Mouse (Mus musculus): ENCODE results near the gene Slc8a3. TPM values are rescaled to one million over a fixed set of nuclear protein-coding genes. Genes with fewer than 3 reads are reported as not detected.

Slc8a3 gene
- total and polyA plus RNA-seq, 3 experiments = 0.11 TPM; not detected in 2

DNA sequence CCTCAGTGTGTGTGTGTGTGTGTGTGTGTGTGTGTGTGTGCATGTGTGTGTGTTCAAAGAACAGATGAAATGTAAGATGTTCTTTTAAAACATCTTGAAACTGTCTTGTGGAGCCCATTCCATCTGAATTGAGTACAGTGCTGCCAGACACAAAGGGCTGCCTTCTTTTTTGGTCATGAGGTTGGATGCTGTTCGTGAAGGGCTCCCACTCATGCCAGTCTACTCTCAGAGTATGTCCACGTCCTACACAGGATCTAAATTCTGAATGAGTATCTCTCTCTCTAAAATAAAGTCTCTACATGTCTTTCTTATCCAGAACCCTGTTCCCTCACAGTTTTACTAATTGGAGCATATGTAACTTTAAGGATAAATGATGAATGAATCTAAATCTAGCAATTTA, 124.4 kb downstream of the Slc8a3 start:
- Histone ChIP-seq H3K79me2 (replicated peaks; ENCODE audit: control insufficient read depth, extremely low read depth, insufficient read depth, poor library complexity, severe bottlenecking) (no peaks in the 10 kb centered on the region), H3K4me1 (ENCODE audit: control insufficient read depth in 1 of 2, insufficient read depth in 2 of 2) (no peaks in the 10 kb centered on the region), H3K9ac (ENCODE audit: insufficient read depth, low read depth) (no peak overlapping the region), H3K36me3 (replicated peaks in 1 of 2; ENCODE audit: control insufficient read depth in 1 of 2, insufficient read depth in 1 of 2, low read length in 1 of 2) (no peaks in the 10 kb centered on the region), H3K27ac (ENCODE audit: insufficient read depth, low read depth) (no peak overlapping the region), H3K4me2 (ENCODE audit: insufficient read depth, low read depth, poor library complexity, severe bottlenecking) (no peak overlapping the region), H3K27me3 (replicated peaks) (peaks cover 81% of the 10 kb centered on the region), H3K4me3 (replicated peaks in 1 of 3; ENCODE audit: low read depth in 2 of 3, low read length in 2 of 3, poor library complexity in 1 of 3) (no peak overlapping the region), H3K9me3 (replicated peaks; ENCODE audit: low read length) (no peaks in the 10 kb centered on the region)
- no peak for TF ChIP-seq MAX (IDR thresholded peaks at IDR 0.05; ENCODE audit: low read length)
- no peak for TF ChIP-seq E2F4 (IDR thresholded peaks at IDR 0.05; ENCODE audit: insufficient replicate concordance, low read depth, low read length)
- TF ChIP-seq NELFE (IDR thresholded peaks at IDR 0.05; ENCODE audit: low read depth, low read length) = no peak
- TF ChIP-seq SIN3A (IDR thresholded peaks at IDR 0.05; ENCODE audit: low read length) = no peak
- TF ChIP-seq JUN (IDR thresholded peaks at IDR 0.05; ENCODE audit: insufficient read depth, low read depth, low read length) = no peak
- TF ChIP-seq SMC3 (IDR thresholded peaks at IDR 0.05; ENCODE audit: low read depth, low read length) = no peak
- TF ChIP-seq IRF4 (IDR thresholded peaks at IDR 0.05; ENCODE audit: low read depth, low read length) = no peak
- TF ChIP-seq CHD1 (IDR thresholded peaks at IDR 0.05; ENCODE audit: low read depth, low read length) = no peak
- dilution Hi-C loops (cut with MboI; ENCODE audit: extremely low pct_ligation_motif_present, extremely low pct_unique_long_range_greater_than_20kb, low sequenced_read_pairs) = no loop called here
- no peak for DNase-seq (ENCODE audit: extremely low read depth)
- in situ Hi-C loops (cut with MboI; ENCODE audit: low pct_ligation_motif_present, low pct_unique_long_range_greater_than_20kb, low sequenced_read_pairs) = no loop called here

- no peak overlapping the region for H3K4me3 ChIP-seq (replicated peaks in 1 of 3; ENCODE audit: low read depth in 2 of 3, low read length in 2 of 3, poor library complexity in 1 of 3)
- no peaks in the 10 kb centered on the region for H3K79me2 ChIP-seq (replicated peaks; ENCODE audit: control insufficient read depth, extremely low read depth, insufficient read depth, poor library complexity, severe bottlenecking)
- in situ Hi-C loops (cut with MboI; ENCODE audit: low pct_ligation_motif_present, low pct_unique_long_range_greater_than_20kb, low sequenced_read_pairs) = no loop called here
- H3K27me3 ChIP-seq (replicated peaks) = peaks cover 75% of the 10 kb centered on the region
- DNase-seq (ENCODE audit: extremely low read depth) = peak; percentile 33
- no peaks in the 10 kb centered on the region for H3K36me3 ChIP-seq (replicated peaks in 1 of 2; ENCODE audit: control insufficient read depth in 1 of 2, insufficient read depth in 1 of 2, low read length in 1 of 2)
- no peak overlapping the region for H3K9ac ChIP-seq (ENCODE audit: insufficient read depth, low read depth)
- no peak overlapping the region for H3K4me2 ChIP-seq (ENCODE audit: insufficient read depth, low read depth, poor library complexity, severe bottlenecking)
- TF ChIP-seq MAX (IDR thresholded peaks at IDR 0.05; ENCODE audit: low read length) = no peak
- no peak for TF ChIP-seq CHD2 (IDR thresholded peaks at IDR 0.05; ENCODE audit: low read length)
- TF ChIP-seq IRF4 (IDR thresholded peaks at IDR 0.05; ENCODE audit: low read depth, low read length) = no peak
- TF ChIP-seq POLR2AphosphoS2 (IDR thresholded peaks at IDR 0.05; ENCODE audit: low read depth, low read length) = no peak
- TF ChIP-seq RAD21 (IDR thresholded peaks at IDR 0.05; ENCODE audit: low read depth, low read length) = no peak
- no peak for TF ChIP-seq MEF2A (IDR thresholded peaks at IDR 0.05; ENCODE audit: borderline replicate concordance, low read depth, low read length)
- no peak for TF ChIP-seq USF1 (IDR thresholded peaks at IDR 0.05; ENCODE audit: low read depth, low read length)
- TF ChIP-seq MXI1 (IDR thresholded peaks at IDR 0.05; ENCODE audit: low read depth, low read length) = no peak
- no peak for TF ChIP-seq ZKSCAN1 (IDR thresholded peaks at IDR 0.05; ENCODE audit: borderline replicate concordance, low read depth, low read length)
- no peak for TF ChIP-seq POLR2A (IDR thresholded peaks at IDR 0.05; ENCODE audit: low read depth, low read length)
- TF ChIP-seq ZC3H11A (IDR thresholded peaks at IDR 0.05; ENCODE audit: low read depth, low read length) = no peak
- TF ChIP-seq NRF1 (IDR thresholded peaks at IDR 0.05; ENCODE audit: low read depth, low read length) = no peak
- TF ChIP-seq PAX5 (IDR thresholded peaks at IDR 0.05; ENCODE audit: low read length) = no peak
- TF ChIP-seq ZNF384 (IDR thresholded peaks at IDR 0.05; ENCODE audit: low read depth, low read length) = no peak
- TF ChIP-seq JUND (conservative IDR thresholded peaks at IDR 0.05; ENCODE audit: low read depth, low read length) = no peak
- no peak for TF ChIP-seq CTCF (conservative IDR thresholded peaks at IDR 0.05 in 1 of 2, IDR thresholded peaks at IDR 0.05 in 1 of 2; ENCODE audit: low read depth in 2 of 2, low read length in 2 of 2)
- TF ChIP-seq BHLHE40 (IDR thresholded peaks at IDR 0.05; ENCODE audit: low read depth, low read length) = no peak
- TF ChIP-seq USF2 (conservative IDR thresholded peaks at IDR 0.05; ENCODE audit: low read depth, low read length) = no peak
- no peaks in the 10 kb centered on the region for H3K4me1 ChIP-seq (ENCODE audit: control insufficient read depth in 1 of 2, insufficient read depth in 2 of 2)
- no peaks in the 10 kb centered on the region for H3K9me3 ChIP-seq (replicated peaks; ENCODE audit: low read length)
- dilution Hi-C loops (cut with MboI; ENCODE audit: extremely low pct_ligation_motif_present, extremely low pct_unique_long_range_greater_than_20kb, low sequenced_read_pairs) = no loop called here
- no peak overlapping the region for H3K27ac ChIP-seq (ENCODE audit: insufficient read depth, low read depth)
These were observed 127.1 kb downstream of the Slc8a3 start for GRCm38 (mm10) chr12:81205619-81206560.
